Mouse (Mus musculus) small intestine, adult 2 months (tissue): ENCODE measurements around the gene D930048N14Rik.
A peak's percentile ranks its signal among the peaks of the same experiment; 100 is the strongest.

Source experiments
- CTCF ChIP-seq: fragments of 200-500 bp; IDR thresholded peaks from 2 replicates; pipeline ENCODE4 v1.5.1; 2012; ENCODE audit warnings: low read depth, mild to moderate bottlenecking, control low read depth, inconsistent platforms, low read length, moderate library complexity, mixed read lengths; ENCODE audit not compliant: insufficient replicate concordance, insufficient read length; ENCODE audit errors: extremely low read depth
- POLR2A ChIP-seq: fragments of 200-500 bp; IDR thresholded peaks from 2 replicates; pipeline ENCODE4 v1.6.1; 2012; ENCODE audit warnings: low read depth, mild to moderate bottlenecking, control low read depth, inconsistent platforms, low read length, moderate library complexity

- TF ChIP-seq POLR2A (no peak), CTCF (peak; percentile 40; the same call in 1 of the 2 replicates)
These were observed 52.7 kb downstream of the D930048N14Rik start for GRCm38 (mm10) chr11:51703379-51703998.
